8 mouse cellular contexts compared by ENCODE assay signal in the genomic region with DNA sequence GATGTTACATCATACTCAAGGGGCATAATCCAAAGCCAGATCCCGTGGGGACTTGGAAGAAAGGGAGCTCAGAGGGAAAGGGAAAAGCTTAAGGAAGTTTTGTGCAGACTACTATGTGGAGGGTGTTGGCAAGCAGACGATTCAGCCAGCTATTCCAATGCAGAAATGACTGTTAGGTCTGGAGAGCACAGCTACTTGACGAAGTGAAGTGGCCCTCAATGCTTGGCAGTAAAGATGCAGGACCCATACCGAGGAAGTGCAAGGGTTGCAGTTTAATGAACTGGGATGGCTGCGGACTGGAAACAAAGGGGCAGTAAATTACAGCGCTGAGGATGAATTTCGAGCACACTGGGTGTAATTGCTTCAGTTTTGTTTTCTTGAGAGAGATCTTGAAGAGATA. TPM values are rescaled to one million over a fixed set of nuclear protein-coding genes. Genes with fewer than 3 reads are reported as not detected.
DNase-seq lines count a peak whose midpoint lies in the region; ATAC-seq and TF ChIP-seq lines count a peak whose summit lies in the region.

No protein-coding gene starts in this region.

- peak; percentile 10 for DNase-seq in cerebellum, adult 11-12 months
- no peak for DNase-seq in kidney, postnatal 14 days
- no peak for DNase-seq in cerebellum, adult 9-10 months

- H3K27me3 ChIP-seq in E14TG2a.4 (ENCODE audit: insufficient read depth, low read length) = no peaks in the 10 kb centered on the region
- no peaks in the 10 kb centered on the region for H3K27me3 ChIP-seq in hindbrain, embryonic 12.5 days
- no peaks in the 10 kb centered on the region for H3K27me3 ChIP-seq in lung, embryonic 15.5 days

- no peak overlapping the region for H3K27ac ChIP-seq in hindbrain, embryonic 12.5 days
- peak overlapping the region; percentile 41 for H3K27ac ChIP-seq in lung, embryonic 15.5 days

- H3K9ac ChIP-seq in hindbrain, embryonic 12.5 days = peak overlapping the region; percentile 85; the same call in 1 of the 2 replicates
- 0 out of 2 replicates have a peak overlapping the region, but pooled peaks have one; percentile 70 for H3K9ac ChIP-seq in lung, embryonic 15.5 days

- H3K4me1 ChIP-seq in E14TG2a.4 (replicated peaks; ENCODE audit: low read depth, low read length) = peaks cover 56% of the 10 kb centered on the region
- peaks cover 25% of the 10 kb centered on the region for H3K4me1 ChIP-seq in hindbrain, embryonic 12.5 days
- H3K4me1 ChIP-seq in lung, embryonic 15.5 days = peaks cover 27% of the 10 kb centered on the region

- H3K36me3 ChIP-seq in E14TG2a.4 (ENCODE audit: insufficient read depth, low read length) = peaks cover 42% of the 10 kb centered on the region
- H3K36me3 ChIP-seq in hindbrain, embryonic 12.5 days = 0 out of 2 replicates have a peak, but pooled peaks cover 8% of the 10 kb centered on the region
- peaks cover 5% of the 10 kb centered on the region; the same call in 1 of the 2 replicates for H3K36me3 ChIP-seq in lung, embryonic 15.5 days

- H3K9me3 ChIP-seq in E14TG2a.4 (ENCODE audit: low read length) = no peaks in the 10 kb centered on the region
- H3K9me3 ChIP-seq in hindbrain, embryonic 12.5 days (replicated peaks) = no peaks in the 10 kb centered on the region
- H3K9me3 ChIP-seq in lung, embryonic 15.5 days = no peaks in the 10 kb centered on the region

- H3K4me2 ChIP-seq in hindbrain, embryonic 12.5 days (replicated peaks) = peak overlapping the region; percentile 75
- H3K4me2 ChIP-seq in lung, embryonic 15.5 days = peak overlapping the region; percentile 67

- WGBS in hindbrain, embryonic 12.5 days = 68% methylated on average over 7 of the region's 7 CpGs
- WGBS in lung, embryonic 15.5 days = 42% methylated on average over 7 of the region's 7 CpGs

- ATAC-seq in cerebellum, adult (ENCODE audit: insufficient number of reproducible peaks, low FRiP score, low TSS enrichment) = no peak
- ATAC-seq in hindbrain, embryonic 12.5 days (ENCODE audit: low FRiP score) = no peak
- no peak for ATAC-seq in lung, embryonic 15.5 days (ENCODE audit: borderline replicate concordance, extremely low read depth, low FRiP score, low TSS enrichment)
- no peak for ATAC-seq in megakaryocyte progenitor cell, adult 5-6 weeks (replicated peaks; ENCODE audit: poor library complexity)

- H3K4me3 ChIP-seq in E14TG2a.4 (replicated peaks; ENCODE audit: low read length) = peak overlapping the region; percentile 96; the same call in 1 of the 2 replicates
- H3K4me3 ChIP-seq in hindbrain, embryonic 12.5 days = peak overlapping the region; percentile 78
- H3K4me3 ChIP-seq in lung, embryonic 15.5 days = peak overlapping the region; percentile 84

- TF ChIP-seq CTCF in E14TG2a.4 (conservative IDR thresholded peaks at IDR 0.05; ENCODE audit: low read length) = no peak

RNA-seq across cellular contexts. Expression of a gene that starts 1.5 kb away (rescaled TPM):
- 46.1 and 47.8 TPM in 2 replicates for polyA plus RNA-seq in hindbrain, embryonic 12.5 days (2016; fragmentation: Nextera tagmentation; extraction: Ambion mirVana)
- polyA plus RNA-seq in lung, embryonic 15.5 days (2015; fragmentation: Nextera tagmentation; extraction: Ambion mirVana) = 40.9 and 41.0 TPM in 2 replicates
- total RNA-seq in megakaryocyte progenitor cell, adult 5-6 weeks (2015) = 59.8 and 67.6 TPM in 2 replicates
- total RNA-seq in megakaryocyte progenitor cell, adult 5-6 weeks (2017) = 54.0 and 72.6 TPM in 2 replicates

RNA-seq across cellular contexts. Expression of a gene that starts 1.7 kb away (rescaled TPM):
- 7.8 TPM in 2 replicates for polyA plus RNA-seq in hindbrain, embryonic 12.5 days (2016; fragmentation: Nextera tagmentation; extraction: Ambion mirVana)
- polyA plus RNA-seq in lung, embryonic 15.5 days (2015; fragmentation: Nextera tagmentation; extraction: Ambion mirVana) = 4.6 and 5.0 TPM in 2 replicates
- total RNA-seq in megakaryocyte progenitor cell, adult 5-6 weeks (2015) = 0.66 and 3.2 TPM in 2 replicates
- total RNA-seq in megakaryocyte progenitor cell, adult 5-6 weeks (2017) = 0.83 and 1.7 TPM in 2 replicates
